Mouse (Mus musculus) spleen, adult 12 weeks (tissue): ENCODE measurements around the gene Adam15.
A peak's percentile ranks its signal among the peaks of the same experiment; 100 is the strongest.

Experiments used
- DNase-seq: peaks from one replicate; pipeline ENCODE4 v3.0.0; 2022; ENCODE audit warnings: low spot score

The Adam15 gene

DNA sequence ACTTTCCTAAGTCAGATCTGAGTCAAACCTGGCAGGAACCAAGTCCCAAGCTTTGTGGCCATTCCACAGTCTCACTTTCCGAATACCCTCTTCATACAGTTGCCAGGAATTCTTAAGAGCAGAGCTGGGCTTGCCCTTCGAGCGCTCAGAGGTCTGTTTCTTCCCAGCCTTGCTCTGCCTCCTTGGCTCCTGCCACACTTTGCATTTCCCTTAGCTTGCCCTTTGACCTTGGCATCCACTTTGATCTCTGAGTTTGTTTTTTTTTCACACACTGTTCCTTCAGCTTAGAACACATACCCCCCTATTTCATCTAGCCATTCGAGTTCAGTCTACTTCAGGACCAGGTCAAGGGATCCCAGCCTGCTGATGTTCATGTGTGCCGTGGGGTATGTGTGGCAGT is 1.5 kb upstream of the Adam15 start:
- DNase-seq: no peak

DNA sequence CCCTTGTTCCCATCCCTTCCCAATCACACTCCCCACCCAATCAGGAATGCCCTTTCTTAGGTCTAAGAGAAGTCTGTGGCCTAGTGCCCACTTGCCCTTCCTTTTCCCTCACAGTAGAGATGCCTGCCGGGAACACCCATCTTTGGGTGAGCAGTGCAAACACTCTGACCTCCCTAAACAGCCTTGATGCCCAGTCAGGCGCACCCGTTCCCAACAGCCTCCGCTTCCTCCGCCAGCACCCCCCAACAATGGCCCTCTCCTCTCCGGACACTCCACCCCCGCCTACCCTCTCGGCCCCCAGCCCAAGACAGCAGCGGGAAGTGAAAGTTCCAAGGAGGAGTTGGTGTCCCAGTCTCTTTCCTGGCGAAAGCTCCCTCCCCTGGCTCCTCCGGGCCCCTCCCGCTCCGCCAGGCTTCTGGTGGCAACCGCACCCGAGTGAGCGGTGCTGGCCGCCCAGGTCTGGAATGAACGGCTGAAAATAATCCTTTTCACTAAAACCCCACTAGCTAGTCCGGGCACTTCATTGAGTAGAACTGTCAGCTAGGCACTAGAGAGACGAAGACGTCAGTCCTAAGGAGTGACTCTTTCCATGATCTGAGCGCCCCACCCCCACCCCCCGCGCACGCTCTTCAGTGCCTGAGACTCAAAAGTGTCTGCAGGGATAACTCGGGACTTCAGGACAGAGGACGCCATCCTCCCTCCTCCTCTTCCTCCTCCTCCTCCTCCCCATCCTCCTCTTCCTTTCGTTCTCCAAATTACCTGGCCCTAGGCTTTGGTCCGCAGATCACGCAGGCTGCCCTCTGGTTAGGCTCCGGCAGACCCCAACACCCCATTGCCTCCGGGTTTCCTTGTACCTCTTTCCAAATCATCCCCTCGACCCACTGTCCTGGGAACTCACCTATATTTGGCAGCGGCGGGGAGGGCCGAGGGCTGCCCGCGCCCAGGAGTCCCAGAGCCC is 606 bp downstream of the Adam15 start:
- DNase-seq: no peak

DNA sequence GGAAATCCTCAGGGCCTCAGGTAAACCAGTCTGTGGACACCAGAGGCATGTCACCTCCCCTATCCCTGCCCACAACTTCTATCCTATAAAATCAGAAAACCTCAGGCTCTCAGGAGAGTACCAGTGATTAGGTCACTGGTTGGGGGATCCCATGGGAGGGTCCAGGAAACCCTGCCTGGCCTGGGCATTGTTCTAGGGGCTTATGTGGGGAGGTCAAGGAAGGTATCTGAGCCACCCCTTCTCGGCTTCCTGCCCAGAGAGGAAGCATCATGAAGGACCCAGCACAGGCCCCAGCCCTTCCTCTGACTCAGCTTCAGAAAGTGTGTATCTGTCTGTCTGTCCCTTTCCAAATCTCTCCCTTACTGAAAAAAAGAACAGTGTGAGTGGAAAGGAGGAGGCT is 1.9 kb downstream of the Adam15 start:
- DNase-seq: no peak

DNA sequence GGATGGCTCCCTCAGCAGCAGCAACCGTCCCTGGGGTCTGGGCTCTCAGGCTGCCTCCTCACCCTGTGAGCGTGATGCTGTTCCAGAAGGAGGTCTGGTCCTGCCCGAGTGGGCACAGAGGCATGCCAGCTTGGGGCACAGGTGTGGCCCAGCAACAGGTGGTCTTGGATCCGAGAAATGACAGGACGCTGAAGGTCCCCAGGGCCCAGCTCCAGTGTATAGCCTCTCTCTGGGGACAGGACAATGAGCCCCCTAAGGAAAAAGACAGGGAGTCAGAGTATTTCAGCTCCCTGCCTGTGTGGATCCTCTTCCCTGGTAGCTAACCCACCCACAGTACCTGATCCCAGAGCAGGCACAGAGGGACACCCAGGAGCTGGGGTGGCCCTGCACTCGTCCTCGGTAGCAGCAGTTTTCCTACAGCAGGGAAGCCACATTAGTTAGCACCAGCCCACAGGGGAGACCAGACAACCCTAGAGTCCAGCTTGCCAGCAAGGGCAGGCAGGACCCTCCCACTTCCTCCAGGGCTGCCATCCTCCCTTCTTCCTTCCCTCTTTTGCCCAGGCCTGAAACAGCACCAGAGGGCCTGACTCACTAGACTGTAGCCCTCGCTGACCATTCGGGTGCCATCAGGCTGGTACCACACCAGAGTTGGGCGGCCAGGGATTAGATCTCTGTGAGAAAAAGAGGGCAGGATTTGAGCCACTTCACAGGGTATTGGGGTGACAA is 2.8 kb downstream of the Adam15 start:
- DNase-seq: no peak

DNA sequence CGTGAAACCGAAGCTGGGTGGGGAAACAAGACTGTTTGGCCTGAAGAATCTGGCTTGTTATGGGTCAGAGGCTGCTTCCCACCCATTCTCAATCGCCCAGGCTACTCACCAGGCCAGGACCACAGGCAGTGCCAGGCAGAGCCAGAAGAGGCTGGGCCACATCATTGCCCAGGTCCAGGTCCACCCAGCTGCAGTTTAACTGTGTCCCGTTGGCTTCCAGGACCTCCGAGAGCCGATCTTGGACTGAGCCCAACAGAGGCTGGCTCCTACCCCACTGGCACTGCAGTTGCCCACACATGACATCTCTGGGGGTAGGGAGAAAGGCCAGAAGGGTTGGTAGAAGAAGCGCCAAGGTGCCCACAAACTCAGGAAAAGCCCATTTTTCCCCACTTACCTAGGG is 6.5 kb downstream of the Adam15 start:
- no peak for DNase-seq

DNA sequence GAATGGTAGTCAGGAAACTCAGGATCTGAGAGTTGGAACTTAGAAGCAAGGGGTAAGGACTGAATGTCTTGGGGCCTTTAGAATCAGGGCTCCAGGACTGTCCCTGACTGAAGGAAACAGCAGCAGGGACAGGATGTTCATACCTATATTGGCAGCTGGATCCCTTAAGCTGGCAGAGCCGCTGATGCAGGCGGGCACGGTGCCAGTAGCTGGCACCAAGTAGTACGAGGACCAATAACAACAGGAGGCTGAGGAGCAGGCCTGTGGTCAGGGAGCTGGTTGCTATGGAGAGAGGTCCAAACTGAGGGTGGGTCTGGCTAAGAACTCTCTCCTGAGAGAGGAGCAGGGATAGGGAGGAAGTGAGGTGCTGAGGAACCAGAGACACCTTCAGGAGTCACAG is 8.0 kb downstream of the Adam15 start:
- no peak for DNase-seq

DNA sequence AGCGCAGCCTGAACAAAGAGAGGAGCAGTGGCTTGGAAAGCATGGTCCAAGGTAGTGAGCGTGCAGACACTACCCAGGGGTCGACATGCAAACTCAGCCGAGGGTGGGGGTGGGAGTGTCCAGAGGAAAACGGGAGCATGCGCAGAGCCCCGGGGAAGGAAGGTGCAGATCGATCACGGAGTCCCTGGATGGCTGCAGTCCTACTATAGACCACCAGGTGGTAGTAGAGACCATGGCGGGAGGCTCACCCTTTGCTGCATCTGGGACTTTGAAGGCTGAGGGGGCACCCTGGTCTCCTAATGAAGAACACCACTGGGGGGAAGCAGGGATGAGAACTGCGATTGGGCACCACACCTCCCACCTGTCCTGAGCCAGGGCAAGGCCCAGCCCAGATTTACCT is 9.3 kb downstream of the Adam15 start:
- peak; percentile 42 for DNase-seq

DNA sequence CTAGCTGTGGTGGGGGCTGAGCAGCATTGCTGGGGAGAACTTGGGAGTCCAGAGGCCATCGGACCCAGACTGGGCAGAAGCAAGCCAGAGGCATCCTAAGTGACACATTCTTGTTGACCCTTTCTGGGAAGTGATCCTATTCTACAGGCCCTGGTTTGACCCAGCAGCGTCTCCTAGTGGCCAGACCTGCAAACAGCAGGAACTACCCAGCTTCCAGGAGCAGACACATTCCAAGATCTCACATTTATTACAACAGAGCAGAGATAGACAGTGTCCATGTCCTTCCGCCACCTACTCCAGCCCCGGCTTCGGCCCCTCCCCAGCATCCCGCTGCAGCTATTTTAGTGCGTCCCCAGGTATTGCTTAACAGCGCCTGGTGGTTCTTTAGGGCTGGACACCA is 10.4 kb downstream of the Adam15 start:
- peak; percentile 36 for DNase-seq

DNA sequence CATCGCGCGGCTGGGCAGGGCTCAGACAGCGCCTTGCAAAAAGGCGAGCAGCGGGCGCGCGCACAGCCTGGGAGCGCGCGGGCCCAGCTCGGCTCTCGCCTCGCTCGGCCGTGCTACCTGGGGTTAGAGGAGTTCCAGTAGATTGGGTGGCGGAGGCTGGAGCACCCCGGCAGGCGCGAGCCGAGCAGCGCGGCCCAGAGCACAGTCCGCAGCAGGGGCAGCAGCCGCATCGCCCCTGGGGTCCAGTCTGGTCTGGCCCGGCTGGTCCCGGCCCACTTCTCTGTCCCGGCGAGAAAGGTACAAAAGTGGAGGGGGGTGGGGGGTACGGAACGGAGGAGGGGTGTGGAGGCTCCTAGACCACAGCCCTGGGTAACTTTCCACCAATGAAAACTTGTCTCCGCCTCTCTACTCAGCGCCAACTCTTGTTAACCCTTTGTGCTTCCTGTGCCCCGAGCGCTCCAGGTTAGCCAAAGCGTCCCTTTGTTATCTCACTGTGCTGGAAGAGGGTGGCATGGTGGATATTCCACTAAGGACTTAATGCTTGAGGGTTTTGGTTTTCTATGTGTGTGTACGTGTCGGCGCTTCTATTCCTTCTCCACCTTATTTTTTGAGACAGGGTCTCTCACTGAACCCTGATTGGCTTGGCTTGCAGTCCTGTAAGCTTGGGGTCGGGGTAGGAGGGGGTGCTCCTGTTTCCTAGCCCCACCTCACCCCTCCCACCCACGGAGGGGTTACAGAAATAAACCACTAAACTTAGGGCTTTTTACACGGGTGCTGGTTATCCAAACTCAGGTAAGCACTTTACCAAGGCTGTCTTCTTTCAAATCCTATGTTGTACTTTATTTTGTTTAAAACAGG is 11.8 kb downstream of the Adam15 start, which contains the start of gene Efna4:
Efna4 (minus strand) TSS at position 308 of the 858 bp plus-strand sequence.
- DNase-seq: no peak

DNA sequence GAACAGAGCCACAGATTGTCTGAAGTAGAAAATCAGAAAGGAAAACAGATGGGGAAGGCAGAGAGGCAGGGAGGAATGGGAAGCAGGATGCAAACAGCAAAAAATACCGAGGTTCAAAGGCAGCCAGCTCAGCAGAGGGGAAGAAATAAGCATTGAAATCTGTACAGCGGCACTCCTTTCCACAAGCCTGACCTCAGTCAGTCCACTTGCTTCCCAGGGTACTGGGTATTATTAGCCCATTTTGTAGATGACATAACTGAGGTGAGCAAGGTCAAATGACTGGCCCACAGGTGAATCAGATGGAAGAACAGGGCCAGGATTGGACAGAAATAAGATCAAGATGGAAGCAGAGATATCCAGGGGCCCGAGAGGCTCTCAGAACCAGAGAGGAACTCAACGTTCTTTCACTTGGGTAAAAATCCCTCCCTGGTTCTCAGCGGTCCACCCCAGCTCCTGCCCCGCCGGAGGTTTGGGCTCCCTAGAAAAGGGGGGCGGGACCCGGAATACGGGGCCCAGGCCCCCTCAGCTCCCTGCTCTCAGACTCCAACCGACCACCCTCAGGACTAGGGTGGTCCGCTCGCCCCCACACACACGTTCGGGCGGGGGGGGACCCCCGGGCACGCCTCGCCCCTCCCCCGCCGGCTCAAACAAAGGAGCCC is 12.6 kb downstream of the Adam15 start:
- DNase-seq: no peak

DNA sequence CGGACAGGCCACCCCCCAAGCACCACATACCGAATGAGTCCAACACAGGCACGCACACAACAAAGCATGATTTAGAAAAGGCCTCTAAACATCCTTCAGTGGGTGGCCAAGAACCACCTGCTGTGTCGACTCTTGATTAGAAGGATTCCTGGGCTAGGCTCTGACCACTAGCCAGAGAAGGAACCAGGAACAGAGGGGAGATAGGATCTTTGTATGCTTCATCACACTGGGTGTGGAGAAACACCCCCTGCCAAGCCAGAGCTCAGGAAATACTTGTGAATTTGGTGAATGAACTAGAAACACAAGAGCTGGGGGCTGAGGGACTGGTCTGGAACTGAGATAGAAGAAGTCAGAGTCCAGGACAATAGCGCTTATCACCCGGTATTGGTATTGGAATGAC is 13.3 kb downstream of the Adam15 start:
- no peak for DNase-seq

DNA sequence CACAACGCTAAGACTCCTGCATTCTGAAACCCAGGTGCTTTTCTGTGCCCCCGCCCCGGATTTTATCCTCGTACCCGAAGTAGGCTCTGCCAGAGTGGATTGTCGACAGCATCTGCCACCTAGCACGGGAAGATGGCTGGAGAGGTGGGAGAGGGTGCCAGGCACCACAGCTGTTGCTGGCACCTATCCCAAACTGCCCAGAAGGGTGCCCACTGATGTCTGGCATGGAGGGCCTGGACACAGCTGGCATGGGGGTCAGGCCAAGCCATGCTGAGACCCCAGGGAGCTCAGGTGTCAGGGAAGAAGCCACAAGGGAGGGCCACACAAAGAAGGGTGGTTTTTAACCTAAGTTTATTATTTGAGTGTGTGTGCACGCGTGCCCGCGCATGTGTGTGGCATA is 16.7 kb downstream of the Adam15 start:
- no peak for DNase-seq

DNA sequence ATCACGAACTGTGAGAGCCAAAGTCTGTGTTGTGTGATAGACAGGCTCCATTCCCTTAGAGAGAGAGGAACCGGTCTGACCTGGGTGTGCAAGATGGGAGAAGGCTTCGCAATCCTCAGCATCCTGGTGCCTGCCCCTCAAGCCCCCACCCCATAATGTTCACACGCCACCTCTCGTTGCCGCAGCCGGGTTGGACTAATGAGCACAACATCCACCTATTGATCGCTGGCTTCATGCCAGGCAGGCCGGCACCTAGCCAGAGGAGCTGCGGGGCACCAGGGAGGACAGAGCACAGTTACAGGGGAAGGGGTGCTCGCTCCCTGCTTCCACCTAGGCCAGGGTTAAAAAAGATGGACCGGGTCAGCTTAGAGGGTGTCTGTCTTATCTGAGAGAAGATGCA is 17.3 kb downstream of the Adam15 start:
- DNase-seq: no peak

DNA sequence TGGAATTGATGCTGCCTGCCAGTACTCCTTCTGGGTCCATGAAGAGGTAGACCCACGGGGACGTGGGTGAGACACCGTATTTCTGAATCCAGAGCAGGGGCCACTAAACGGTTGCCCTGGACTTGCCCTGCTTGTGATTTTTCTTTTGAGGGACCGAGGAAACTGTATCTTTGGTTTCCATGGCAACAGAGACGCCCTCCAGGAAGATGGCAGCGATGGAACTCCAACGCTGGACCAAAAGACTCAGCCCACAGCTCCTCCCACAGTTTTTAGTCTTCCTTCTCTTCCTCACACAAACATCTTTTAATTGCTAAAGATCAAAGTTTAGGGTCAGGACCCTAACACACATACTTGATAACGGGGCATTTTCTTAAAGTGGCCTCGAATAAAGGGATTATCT is 17.8 kb downstream of the Adam15 start:
- no peak for DNase-seq

DNA sequence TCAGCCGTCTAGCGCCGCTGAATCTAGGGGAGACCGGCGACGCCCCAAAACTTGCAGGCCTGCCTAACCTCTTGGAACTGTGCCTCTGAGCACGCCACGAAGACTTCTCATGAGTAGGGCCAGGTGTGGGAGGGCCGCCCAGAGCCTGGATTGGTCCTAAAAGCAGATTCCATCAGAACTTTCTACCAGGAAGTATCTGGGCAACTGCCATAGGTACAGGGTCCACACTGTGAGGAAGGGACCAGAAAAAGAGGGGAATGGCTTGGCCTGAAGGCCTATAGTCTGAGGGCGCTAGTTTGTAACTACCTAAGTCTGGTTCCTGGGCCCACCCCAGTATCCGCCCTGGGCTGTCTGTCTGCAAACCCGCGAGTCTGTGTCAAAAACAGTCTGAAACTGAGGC is 18.2 kb downstream of the Adam15 start:
- no peak for DNase-seq

DNA sequence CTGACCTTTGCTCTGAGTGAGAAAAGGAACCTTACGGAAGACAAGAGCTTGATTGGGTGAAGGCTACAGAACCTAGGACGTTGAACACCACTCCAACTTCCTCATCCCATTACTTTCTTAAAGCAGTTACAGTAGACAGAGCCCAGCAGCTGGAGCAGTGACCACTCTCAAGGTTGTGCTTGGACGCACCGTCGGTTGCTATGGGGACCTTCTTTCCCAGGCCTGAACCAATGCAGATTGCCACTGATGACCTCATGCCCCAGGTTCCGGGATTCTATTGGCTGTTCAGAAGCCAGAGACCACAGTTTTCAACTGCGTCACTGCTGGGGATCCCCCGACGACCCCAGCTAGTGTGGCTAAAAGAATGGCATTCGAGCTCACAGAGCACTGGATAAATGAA is 18.8 kb downstream of the Adam15 start:
- DNase-seq: no peak

DNA sequence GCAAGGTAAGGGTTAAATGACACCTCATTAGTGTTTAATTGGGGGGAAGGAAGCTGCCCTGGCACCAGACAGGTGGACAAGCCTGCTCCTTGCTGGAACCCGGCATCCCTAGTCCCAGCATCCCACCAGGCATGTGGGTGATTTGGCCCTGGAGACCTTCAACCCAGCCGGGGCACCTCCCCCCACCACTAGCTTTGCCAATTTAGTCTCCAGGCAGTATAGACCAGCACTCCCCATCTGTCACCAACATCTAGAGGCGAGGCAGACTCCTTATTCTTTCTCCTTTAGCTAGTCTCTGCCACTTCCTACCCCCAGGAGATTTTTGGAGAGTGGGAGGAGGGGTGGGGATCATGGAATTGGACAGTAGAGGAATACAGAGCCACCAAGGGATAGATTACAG is 19.4 kb downstream of the Adam15 start:
- no peak for DNase-seq

DNA sequence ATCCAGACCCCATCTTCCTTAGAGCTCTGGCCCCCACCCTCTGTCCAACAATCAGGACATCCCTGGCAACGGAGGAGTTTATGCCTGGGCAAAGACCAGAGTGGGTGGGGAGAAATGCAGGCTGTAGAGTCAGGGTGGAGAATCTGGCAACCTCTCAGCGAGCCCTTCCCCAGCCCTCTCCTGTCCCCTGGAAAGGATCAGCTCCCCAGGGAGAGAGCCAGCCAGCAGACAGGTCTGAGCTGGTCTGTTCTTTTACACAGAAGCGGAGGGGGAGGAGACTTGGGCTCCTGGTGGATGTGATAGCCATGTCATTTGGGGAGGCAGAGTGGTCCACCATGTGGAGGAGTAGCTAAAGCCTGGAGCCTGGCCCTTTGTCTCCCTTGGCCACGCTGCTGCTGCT is 21.2 kb downstream of the Adam15 start:
- no peak for DNase-seq

DNA sequence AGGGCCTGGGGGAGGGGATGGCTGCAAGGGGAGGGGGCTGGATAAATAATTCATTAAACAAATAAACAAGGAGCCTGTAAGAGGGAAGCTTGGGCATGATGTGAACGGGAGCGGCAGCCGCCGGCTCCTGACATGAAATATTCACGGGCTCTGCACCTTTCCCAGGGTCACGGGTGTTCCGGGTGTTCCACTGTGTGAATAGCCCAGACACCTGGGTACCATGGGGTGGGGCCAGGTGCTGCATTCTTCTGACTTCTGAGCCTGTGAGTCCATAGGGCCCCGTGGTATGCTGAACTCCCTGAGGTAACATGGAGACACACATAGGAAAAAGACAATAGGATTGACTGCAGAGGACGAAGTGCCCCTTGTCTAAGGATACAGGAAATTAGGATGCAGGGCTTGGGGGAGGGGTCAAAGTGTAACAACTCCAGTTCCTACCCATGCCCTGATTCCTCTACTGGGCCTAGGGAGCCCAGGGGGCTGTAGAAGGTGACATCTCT is 22.4 kb downstream of the Adam15 start:
- no peak for DNase-seq

DNA sequence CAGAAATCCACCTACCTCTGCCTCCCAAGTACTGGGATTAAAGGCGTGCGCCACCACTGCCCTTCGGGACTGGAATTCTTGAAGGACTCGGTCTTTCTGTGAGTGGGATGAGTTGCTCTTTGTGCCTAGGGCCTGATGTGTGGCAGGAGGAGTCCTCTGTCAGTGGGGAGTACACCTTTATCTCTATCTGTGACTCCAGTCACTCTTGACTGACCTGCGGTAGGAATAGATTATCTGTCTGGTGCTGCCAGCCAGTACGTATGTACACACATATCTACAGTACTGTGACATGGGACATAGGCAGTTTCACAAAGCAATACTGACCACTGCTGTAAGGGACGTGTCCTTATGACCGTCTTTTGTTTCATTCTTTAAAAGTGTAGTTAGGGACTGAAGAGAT is 23.9 kb downstream of the Adam15 start:
- DNase-seq: no peak

DNA sequence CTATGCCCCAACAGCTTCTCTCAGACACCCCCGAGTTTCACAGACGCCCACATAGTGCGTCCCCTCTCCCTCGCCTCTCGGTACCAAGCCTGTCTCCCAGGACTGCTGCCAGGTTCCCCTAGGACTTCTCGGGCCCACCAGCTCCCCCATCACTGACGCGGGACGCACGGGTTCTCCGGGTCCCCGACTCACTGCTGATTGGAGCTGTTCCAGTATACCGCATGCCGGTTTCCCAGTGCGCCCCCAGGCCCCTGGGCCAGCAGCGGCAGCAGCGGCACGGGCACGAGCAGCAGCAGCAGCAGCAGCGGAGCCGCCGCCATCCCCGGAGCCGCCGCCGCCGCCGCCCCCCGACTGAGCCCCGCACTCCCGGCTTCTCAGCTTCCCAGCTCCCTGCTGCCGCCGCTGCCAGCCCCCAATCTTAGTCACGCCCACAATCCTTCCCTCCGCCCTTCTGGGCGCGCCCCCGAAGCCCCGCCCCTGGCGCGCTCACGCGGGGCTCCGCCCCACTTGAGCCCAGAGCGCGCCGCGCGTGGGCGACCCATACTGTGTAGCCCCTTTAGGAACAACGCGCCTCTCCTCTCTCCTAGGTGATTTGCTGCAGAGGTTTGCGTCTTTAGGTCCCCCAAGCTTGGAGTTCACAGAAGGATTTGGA is 27.2 kb downstream of the Adam15 start, which contains the start of gene Efna3:
Efna3 (minus strand) TSS at position 452 of the 652 bp plus-strand sequence.
- DNase-seq: no peak
